Mouse (Mus musculus) lung, postnatal 25 days (tissue): Measurements from ENCODE around the gene Card11.

Experiments
- DNase-seq: peaks from one replicate; pipeline ENCODE4 v3.0.0; 2022; ENCODE audit warnings: low spot score

The Card11 gene

GRCm38 (mm10) chr5:141000349-141000748 lies at the start of gene Card11:
TSS of gene Card11 (minus strand) at chr5:141000582.
- peak; percentile 17 for DNase-seq

- no peak for DNase-seq
Observed at GRCm38 (mm10) chr5:141047651-141048218, 47.4 kb upstream of the Card11 start.

GRCm38 (mm10) chr5:141044976-141045375 lies 44.6 kb upstream of the Card11 start:
- DNase-seq = no peak

- DNase-seq = peak; percentile 39
Observed at GRCm38 (mm10) chr5:141043654-141044447, 43.5 kb upstream of the Card11 start.

- no peak for DNase-seq
Observed at GRCm38 (mm10) chr5:141042406-141042805, 42.0 kb upstream of the Card11 start.

GRCm38 (mm10) chr5:141040846-141041245 lies 40.5 kb upstream of the Card11 start:
- DNase-seq = no peak

GRCm38 (mm10) chr5:141038342-141038741 lies 38.0 kb upstream of the Card11 start:
- no peak for DNase-seq

GRCm38 (mm10) chr5:141035346-141035745 lies 35.0 kb upstream of the Card11 start:
- DNase-seq = no peak

- DNase-seq = no peak
Observed at GRCm38 (mm10) chr5:141034301-141034700, 33.9 kb upstream of the Card11 start.

GRCm38 (mm10) chr5:141033001-141033400 lies 32.6 kb upstream of the Card11 start:
- no peak for DNase-seq

GRCm38 (mm10) chr5:141029364-141029763 lies 29.0 kb upstream of the Card11 start:
- no peak for DNase-seq

GRCm38 (mm10) chr5:141025635-141026034 lies 25.3 kb upstream of the Card11 start:
- DNase-seq = no peak

- no peak for DNase-seq
Observed at GRCm38 (mm10) chr5:141024435-141024834, 24.1 kb upstream of the Card11 start.

- DNase-seq = no peak
Observed at GRCm38 (mm10) chr5:141017927-141018700, 17.7 kb upstream of the Card11 start.

- no peak for DNase-seq
Observed at GRCm38 (mm10) chr5:141016082-141016481, 15.7 kb upstream of the Card11 start.

GRCm38 (mm10) chr5:141014216-141014615 lies 13.8 kb upstream of the Card11 start:
- peak; percentile 26 for DNase-seq

- no peak for DNase-seq
Observed at GRCm38 (mm10) chr5:141013465-141013864, 13.1 kb upstream of the Card11 start.

- no peak for DNase-seq
Observed at GRCm38 (mm10) chr5:141005491-141005890, 5.1 kb upstream of the Card11 start.

- DNase-seq = peak; percentile 38
Observed at GRCm38 (mm10) chr5:141004078-141004763, 3.8 kb upstream of the Card11 start.

- no peak for DNase-seq
Observed at GRCm38 (mm10) chr5:140999178-140999672, 1.2 kb downstream of the Card11 start.

- DNase-seq = no peak
Observed at GRCm38 (mm10) chr5:140997767-140998166, 2.6 kb downstream of the Card11 start.
